Mouse (Mus musculus): ENCODE measurements around the gene Speer4f1. TPM values are rescaled to one million over a fixed set of nuclear protein-coding genes. Genes with fewer than 3 reads are reported as not detected.

The Speer4f1 gene
- polyA plus RNA-seq, 1 experiment from 2014 or later: not detected

- no peaks in the 10 kb centered on the region for H3K36me3 ChIP-seq
- no peak for ATAC-seq
- 64% methylated on average over 1 of the region's 1 CpGs for WGBS (ENCODE audit: insufficient replicate concordance)
- H3K27me3 ChIP-seq (replicated peaks): no peaks in the 10 kb centered on the region
- no peaks in the 10 kb centered on the region for H3K9me3 ChIP-seq (replicated peaks)
- H3K4me2 ChIP-seq: no peak overlapping the region
- H3K27ac ChIP-seq: no peak overlapping the region
- no peak overlapping the region for H3K9ac ChIP-seq
- no peak overlapping the region for H3K4me3 ChIP-seq
- no peaks in the 10 kb centered on the region for H3K4me1 ChIP-seq
These were observed 24.0 kb downstream of the Speer4f1 start for GRCm38 (mm10) chr5:17499873-17500329.

- WGBS (ENCODE audit: insufficient replicate concordance): 50% methylated on average over 1 of the region's 1 CpGs
- H3K4me1 ChIP-seq: no peaks in the 10 kb centered on the region
- ATAC-seq: no peak
- no peaks in the 10 kb centered on the region for H3K27me3 ChIP-seq (replicated peaks)
- no peak overlapping the region for H3K9ac ChIP-seq
- H3K4me2 ChIP-seq: no peak overlapping the region
- H3K9me3 ChIP-seq (replicated peaks): no peaks in the 10 kb centered on the region
- H3K36me3 ChIP-seq: no peaks in the 10 kb centered on the region
- no peak overlapping the region for H3K4me3 ChIP-seq
- no peak overlapping the region for H3K27ac ChIP-seq
These were observed 25.0 kb downstream of the Speer4f1 start for GRCm38 (mm10) chr5:17500866-17501265.

- Histone ChIP-seq H3K9me3 (replicated peaks) (no peaks in the 10 kb centered on the region), H3K4me2 (no peak overlapping the region), H3K9ac (no peak overlapping the region), H3K4me1 (no peaks in the 10 kb centered on the region), H3K27ac (no peak overlapping the region), H3K27me3 (replicated peaks) (no peaks in the 10 kb centered on the region), H3K4me3 (no peak overlapping the region), H3K36me3 (no peaks in the 10 kb centered on the region)
- no peak for ATAC-seq
These were observed 29.6 kb downstream of the Speer4f1 start for GRCm38 (mm10) chr5:17505540-17505939.

GRCm38 (mm10) chr5:17508038-17508437, 32.1 kb downstream of the Speer4f1 start:
- Histone ChIP-seq H3K4me2 (no peak overlapping the region), H3K9me3 (replicated peaks) (no peaks in the 10 kb centered on the region), H3K4me3 (no peak overlapping the region), H3K27me3 (replicated peaks) (no peaks in the 10 kb centered on the region), H3K27ac (no peak overlapping the region), H3K9ac (no peak overlapping the region), H3K4me1 (no peaks in the 10 kb centered on the region), H3K36me3 (no peaks in the 10 kb centered on the region)
- ATAC-seq: no peak
- 59% methylated on average over 3 of the region's 3 CpGs for WGBS (ENCODE audit: insufficient replicate concordance)

Other genes starting within 250 kb of the Speer4f1 start
- gene Speer4f2, start 102.9 kb upstream of the Speer4f1 start, polyA plus RNA-seq (2016; fragmentation: Nextera tagmentation; extraction: Ambion mirVana): not detected in 2 replicates
- gene Sema3c, start 98.2 kb downstream of the Speer4f1 start, polyA plus RNA-seq (2016; fragmentation: Nextera tagmentation; extraction: Ambion mirVana): 1.2 TPM in 2 replicates

Data from liver, embryonic 12.5 days (tissue).